Mouse (Mus musculus) E14TG2a.4 (cell line): ENCODE results near the gene Ermap.
A peak's percentile ranks its signal among the peaks of the same experiment; 100 is the strongest.

Experiments used
- H3K27me3 ChIP-seq: 2 replicates; pipeline ENCODE4 v1.6.1; 2014; ENCODE audit warnings: low read length, control low read depth; ENCODE audit not compliant: insufficient read depth
- H3K36me3 ChIP-seq: 2 replicates; pipeline ENCODE4 v1.6.1; 2014; ENCODE audit warnings: low read length, control low read depth; ENCODE audit not compliant: insufficient read depth
- H3K4me1 ChIP-seq: replicated peaks from 2 replicates; pipeline ENCODE4 v1.6.1; 2014; ENCODE audit warnings: low read depth, low read length, control low read depth
- H3K4me3 ChIP-seq: replicated peaks from 2 replicates; pipeline ENCODE4 v1.5.1; 2014; ENCODE audit warnings: mild to moderate bottlenecking, low read length
- H3K9me3 ChIP-seq: 2 replicates; pipeline ENCODE4 v1.6.1; 2014; ENCODE audit warnings: low read length, control low read depth
- CTCF ChIP-seq: conservative IDR thresholded peaks from 2 replicates; pipeline ENCODE4 v1.5.1; 2014; ENCODE audit warnings: low read length
- NANOG ChIP-seq: IDR thresholded peaks from 2 replicates; pipeline ENCODE4 v1.6.1; 2014; ENCODE audit warnings: borderline replicate concordance, low read length, mixed read lengths
- POU5F1 ChIP-seq: IDR thresholded peaks from 2 replicates; pipeline ENCODE4 v1.6.1; 2014; ENCODE audit warnings: low read length, borderline replicate concordance

Ermap gene

DNA sequence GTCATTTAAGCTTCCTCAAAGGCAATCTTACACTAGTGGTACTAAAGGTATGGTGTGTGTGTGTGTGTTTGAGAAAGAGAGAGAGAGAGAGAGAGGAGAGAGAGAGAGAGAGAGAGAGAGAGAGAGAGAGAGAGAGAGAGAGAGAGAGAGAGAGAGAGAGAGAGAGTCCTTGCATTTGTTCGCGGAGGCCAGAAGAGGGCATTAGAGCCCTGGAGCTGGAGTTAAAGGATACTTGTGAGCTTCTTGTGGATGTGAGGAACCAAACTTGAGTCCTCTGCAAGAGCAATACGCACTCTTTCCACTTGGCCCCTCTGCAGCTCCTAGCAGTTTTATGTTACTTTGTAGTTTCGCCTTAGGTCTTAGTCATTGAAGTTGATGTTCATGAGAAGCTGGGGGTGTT lies 26.8 kb downstream of the Ermap start:
- H3K4me3 ChIP-seq, result no peak overlapping the region
- TF ChIP-seq NANOG, result no peak
- no peak for TF ChIP-seq CTCF
- TF ChIP-seq POU5F1, result no peak
- no peaks in the 10 kb centered on the region for H3K36me3 ChIP-seq
- no peaks in the 10 kb centered on the region for H3K27me3 ChIP-seq
- no peaks in the 10 kb centered on the region for H3K9me3 ChIP-seq
- peaks cover 16% of the 10 kb centered on the region for H3K4me1 ChIP-seq

DNA sequence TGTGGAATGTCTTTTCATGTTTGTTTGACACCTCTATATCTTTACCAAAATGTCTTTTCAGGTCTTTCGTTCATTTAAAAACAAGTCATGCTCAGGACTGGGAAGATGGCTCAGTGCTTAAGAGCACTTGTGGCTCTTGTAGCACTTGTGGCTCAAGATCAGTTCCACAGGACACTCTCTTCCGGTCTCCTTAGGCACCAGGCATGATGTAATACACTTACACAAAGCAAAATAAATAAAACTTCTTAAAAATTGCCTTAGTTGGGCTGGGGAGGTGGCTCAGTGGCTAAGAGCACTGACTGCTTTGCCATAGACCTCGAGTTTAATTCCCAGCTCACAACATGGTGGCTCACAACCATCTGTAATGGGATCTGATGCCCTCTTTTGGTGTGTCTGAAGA lies 28.5 kb downstream of the Ermap start:
- Histone ChIP-seq H3K9me3 (no peaks in the 10 kb centered on the region), H3K36me3 (no peaks in the 10 kb centered on the region), H3K4me1 (peaks cover 6% of the 10 kb centered on the region)

DNA sequence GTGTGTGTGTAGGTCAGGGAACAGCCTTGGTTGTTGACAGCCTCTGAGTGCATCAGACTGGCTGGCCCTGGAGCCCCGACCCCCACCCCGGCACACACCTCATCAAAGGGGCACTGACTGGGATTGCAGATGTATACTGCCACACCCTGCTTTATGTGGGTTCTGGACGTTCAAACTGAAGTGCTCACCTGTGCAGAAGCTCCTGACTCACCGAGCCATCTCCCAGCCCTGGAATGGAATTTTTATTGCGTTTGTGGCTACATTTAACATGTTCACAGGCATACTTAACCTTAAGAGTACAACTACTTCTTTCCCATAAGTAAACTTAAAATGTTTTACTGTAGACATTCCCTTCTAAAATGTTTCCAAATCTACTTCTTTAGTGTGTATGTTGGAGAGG lies 31.9 kb downstream of the Ermap start:
- H3K36me3 ChIP-seq, result no peaks in the 10 kb centered on the region
- peaks cover 2% of the 10 kb centered on the region; the same call in 1 of the 2 replicates for H3K27me3 ChIP-seq
- H3K4me1 ChIP-seq, result no peaks in the 10 kb centered on the region
- TF ChIP-seq POU5F1 (no peak), NANOG (no peak), CTCF (no peak)
- H3K4me3 ChIP-seq, result no peak overlapping the region
- H3K9me3 ChIP-seq, result no peaks in the 10 kb centered on the region

More for the DNA sequence above, 28.5 kb downstream of the Ermap start:
- no peak for TF ChIP-seq POU5F1
- TF ChIP-seq CTCF, result no peak
- TF ChIP-seq NANOG, result no peak
- no peaks in the 10 kb centered on the region for H3K27me3 ChIP-seq
- H3K4me3 ChIP-seq, result no peak overlapping the region

DNA sequence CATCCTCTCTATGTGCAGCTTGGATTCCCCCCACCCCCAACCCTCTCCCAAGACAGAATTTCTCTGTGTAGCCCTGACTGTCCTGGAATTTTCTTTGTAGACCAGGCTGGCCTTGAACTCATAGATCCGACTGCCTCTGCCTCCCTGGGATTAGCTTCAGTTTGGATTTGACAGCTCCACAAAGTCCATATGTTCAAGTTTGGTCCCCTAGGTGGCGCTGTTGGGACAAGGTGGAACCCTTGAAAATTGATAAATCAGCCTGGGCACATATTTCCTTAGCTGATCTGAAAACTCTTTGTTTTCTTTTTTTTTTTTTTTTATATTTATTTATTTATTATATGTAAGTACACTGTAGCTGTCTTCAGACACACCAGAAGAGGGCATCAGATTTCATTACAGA lies 32.6 kb downstream of the Ermap start:
- no peaks in the 10 kb centered on the region for H3K4me1 ChIP-seq
- peaks cover 3% of the 10 kb centered on the region; the same call in 1 of the 2 replicates for H3K27me3 ChIP-seq
- no peaks in the 10 kb centered on the region for H3K36me3 ChIP-seq
- H3K4me3 ChIP-seq, result no peak overlapping the region
- H3K9me3 ChIP-seq, result no peaks in the 10 kb centered on the region
- no peak for TF ChIP-seq POU5F1
- peak; percentile 72 for TF ChIP-seq CTCF
- TF ChIP-seq NANOG, result no peak

DNA sequence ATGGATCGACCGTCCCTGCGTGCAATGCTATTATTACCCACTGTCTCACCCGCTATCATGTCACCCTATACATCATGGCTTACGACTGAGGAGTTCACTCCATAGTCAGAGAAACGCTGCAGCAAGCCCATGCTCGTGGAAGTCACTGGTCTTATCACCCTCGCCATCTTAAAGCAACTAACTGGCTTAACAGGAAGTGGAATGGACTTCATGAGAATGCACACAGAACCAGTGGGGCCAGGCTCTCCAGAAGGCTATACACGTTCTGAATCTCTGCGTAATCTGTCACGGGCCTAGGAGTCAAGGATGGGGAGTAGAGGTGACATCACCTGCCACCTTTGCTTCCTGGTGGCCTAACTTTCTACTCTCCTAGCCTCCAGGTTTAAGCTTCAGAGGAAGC lies 41.1 kb downstream of the Ermap start:
- peaks cover 7% of the 10 kb centered on the region for H3K9me3 ChIP-seq
- no peaks in the 10 kb centered on the region for H3K36me3 ChIP-seq
- TF ChIP-seq NANOG (no peak), POU5F1 (no peak), CTCF (no peak)
- peaks cover 14% of the 10 kb centered on the region for H3K27me3 ChIP-seq
- no peak overlapping the region for H3K4me3 ChIP-seq
- 0 out of 2 replicates have a peak, but pooled peaks cover 3% of the 10 kb centered on the region for H3K4me1 ChIP-seq

DNA sequence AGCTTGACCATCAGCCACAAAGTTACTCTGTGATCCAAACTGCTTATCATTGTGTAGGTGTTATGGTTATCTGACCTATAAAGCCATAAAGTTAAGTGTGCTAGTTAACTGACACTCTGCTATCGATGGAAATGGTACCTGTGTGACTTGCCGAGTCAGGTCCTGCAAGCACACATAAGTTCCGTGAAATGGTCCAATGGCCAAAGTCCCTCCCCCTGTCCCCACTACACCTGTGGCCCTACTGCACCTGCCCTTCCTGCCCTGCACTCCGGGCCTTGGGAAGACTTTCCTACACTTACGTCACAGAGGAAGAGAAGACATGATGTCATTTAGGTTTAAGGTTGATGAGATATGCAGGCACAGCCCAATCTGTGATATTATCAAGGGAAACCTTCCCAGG lies 42.5 kb downstream of the Ermap start:
- Histone ChIP-seq H3K36me3 (no peaks in the 10 kb centered on the region), H3K4me3 (no peak overlapping the region), H3K4me1 (peaks cover 14% of the 10 kb centered on the region), H3K27me3 (peaks cover 11% of the 10 kb centered on the region), H3K9me3 (peaks cover 7% of the 10 kb centered on the region)
- TF ChIP-seq POU5F1 (no peak), NANOG (no peak), CTCF (no peak)

DNA sequence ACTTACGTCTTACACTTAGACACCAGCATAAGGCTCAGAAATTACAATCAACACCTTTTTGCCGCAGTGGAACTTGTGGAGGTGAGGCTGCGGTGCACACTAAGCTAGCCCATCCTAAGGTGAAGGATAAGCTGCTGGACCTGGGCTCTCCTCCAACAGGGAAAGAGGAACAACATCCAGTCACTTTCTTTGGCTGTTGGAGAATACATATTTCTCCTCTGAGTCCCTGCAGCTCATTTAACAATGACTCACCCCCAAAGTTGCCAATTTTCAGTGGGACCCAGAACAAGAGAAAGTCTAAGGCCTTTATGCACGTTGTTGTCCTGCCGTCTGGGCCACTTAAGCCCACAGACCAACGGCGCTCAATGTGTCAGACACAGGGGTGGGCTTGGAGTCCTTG lies 43.0 kb downstream of the Ermap start:
- no peak for TF ChIP-seq CTCF
- TF ChIP-seq POU5F1, result no peak
- no peak for TF ChIP-seq NANOG

DNA sequence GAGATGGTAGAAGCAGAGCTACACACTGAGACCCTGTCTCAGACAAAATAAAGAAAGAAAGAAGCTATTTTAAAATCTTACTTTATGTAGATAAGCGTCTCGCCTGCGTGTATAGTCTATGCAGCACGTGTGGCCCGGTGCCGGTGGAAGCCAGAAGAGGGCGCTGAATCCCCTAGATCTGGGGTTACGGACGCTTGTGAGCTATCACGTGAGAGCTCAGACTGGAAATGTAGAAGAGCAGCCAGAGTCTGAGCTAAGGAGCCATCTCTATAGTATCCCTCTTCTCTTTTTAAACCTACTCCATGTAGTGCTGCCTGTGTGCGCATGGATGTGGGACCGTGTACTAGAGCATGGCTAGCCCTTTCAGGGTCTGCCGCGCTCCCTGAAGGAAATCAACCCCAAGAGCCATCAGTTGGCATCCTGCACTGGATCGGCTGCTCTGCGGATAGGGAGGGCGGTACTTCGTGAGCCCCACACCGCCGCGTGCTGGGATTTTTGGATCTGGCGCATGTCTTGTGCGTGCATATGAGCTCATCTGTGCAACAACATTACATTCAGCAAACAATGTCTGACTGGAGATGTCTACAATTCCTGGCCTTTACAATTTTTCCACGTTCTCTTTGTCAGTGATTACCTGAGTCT lies 47.5 kb downstream of the Ermap start:
- Histone ChIP-seq H3K9me3 (peaks cover 7% of the 10 kb centered on the region), H3K36me3 (peaks cover 14% of the 10 kb centered on the region), H3K27me3 (peaks cover 7% of the 10 kb centered on the region), H3K4me3 (peak overlapping the region; percentile 63), H3K4me1 (peaks cover 56% of the 10 kb centered on the region)
- TF ChIP-seq NANOG, result no peak
- TF ChIP-seq CTCF, result peak; percentile 68
- no peak for TF ChIP-seq POU5F1

More for the DNA sequence above, 43.0 kb downstream of the Ermap start:
- peaks cover 7% of the 10 kb centered on the region for H3K9me3 ChIP-seq
- no peak overlapping the region for H3K4me3 ChIP-seq
- no peaks in the 10 kb centered on the region for H3K36me3 ChIP-seq
- peaks cover 18% of the 10 kb centered on the region for H3K4me1 ChIP-seq
- H3K27me3 ChIP-seq, result peaks cover 11% of the 10 kb centered on the region

DNA sequence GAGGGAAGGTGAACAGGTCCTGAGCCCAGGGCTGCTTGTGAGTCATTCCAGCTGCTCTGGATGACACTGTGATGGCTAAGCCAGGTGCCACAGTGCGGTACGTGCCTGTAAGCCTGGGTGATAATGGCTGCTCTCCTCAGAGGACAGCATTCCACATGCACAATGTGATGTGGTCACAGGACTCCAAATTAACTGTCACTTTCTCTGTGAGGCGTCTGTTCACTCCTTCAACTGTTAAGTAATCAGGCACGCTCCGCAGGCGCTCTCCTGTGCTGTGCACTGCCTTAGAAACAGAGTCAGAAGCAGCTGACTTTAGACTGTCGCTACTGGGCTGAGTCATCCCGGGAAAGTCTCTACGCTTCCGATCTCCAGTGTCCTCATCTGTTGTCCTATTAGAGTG lies 48.6 kb downstream of the Ermap start:
- Histone ChIP-seq H3K36me3 (peaks cover 26% of the 10 kb centered on the region), H3K4me3 (peak overlapping the region; percentile 43), H3K9me3 (peaks cover 7% of the 10 kb centered on the region), H3K4me1 (peaks cover 68% of the 10 kb centered on the region), H3K27me3 (peaks cover 7% of the 10 kb centered on the region)
- TF ChIP-seq CTCF (no peak), NANOG (no peak), POU5F1 (no peak)
